Mouse (Mus musculus): Measurements from ENCODE around the gene Gm17324.
"Not testable (repeated sequence)": the region's sequence is repeated elsewhere in the genome, so short reads cannot be mapped to it uniquely, and the experiment has no call there.

GRCm38 (mm10) chr9:78488021-78488420, 39.4 kb upstream of the Gm17324 start:
- TF ChIP-seq CTCF, POLR2A (IDR thresholded peaks at IDR 0.05; ENCODE audit: insufficient read depth, low read depth, low read length): not testable (repeated sequence)

Measured in olfactory bulb, adult 2 months (tissue).